Mouse (Mus musculus) layer of hippocampus, postnatal 36 days (tissue): ENCODE results near the gene Cd70. TPM values are rescaled to one million over a fixed set of nuclear protein-coding genes. Genes with fewer than 3 reads are reported as not detected.
"Not testable (repeated sequence)": the region's sequence is repeated elsewhere in the genome, so short reads cannot be mapped to it uniquely, and the experiment has no call there.

Experiments used
- DNase-seq, 2 experiments: peaks; one replicate each; pipeline ENCODE4 v3.0.0; 2022
- total RNA-seq, 2 experiments: library from RNA; stranded (reverse); gene quantifications; 2 replicates each; pipeline ENCODE4 v1.2.3; 2021

Cd70 gene
- total RNA-seq, 2 experiments from 2014 or later, result 0.57 TPM; not detected in 1

DNA sequence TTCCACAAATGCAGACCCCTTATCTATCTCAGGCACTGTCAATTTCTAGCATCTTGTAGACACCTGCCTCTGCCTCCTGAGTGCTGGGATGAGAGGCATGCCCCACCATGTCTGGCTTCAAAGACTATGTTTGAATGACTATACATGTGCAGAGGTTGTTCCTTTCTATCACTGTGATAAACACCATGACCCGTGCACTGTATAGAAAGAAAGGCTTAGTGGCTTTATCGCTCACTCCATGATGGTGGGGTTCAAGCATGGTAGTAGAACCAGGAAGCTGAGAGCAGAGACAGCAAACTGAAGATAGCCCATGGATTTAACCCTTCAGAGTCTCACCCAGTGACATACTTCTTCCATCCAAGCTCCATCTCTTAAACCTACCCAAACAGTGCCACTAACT is 14.9 kb downstream of the Cd70 start:
- DNase-seq, result no peak

DNA sequence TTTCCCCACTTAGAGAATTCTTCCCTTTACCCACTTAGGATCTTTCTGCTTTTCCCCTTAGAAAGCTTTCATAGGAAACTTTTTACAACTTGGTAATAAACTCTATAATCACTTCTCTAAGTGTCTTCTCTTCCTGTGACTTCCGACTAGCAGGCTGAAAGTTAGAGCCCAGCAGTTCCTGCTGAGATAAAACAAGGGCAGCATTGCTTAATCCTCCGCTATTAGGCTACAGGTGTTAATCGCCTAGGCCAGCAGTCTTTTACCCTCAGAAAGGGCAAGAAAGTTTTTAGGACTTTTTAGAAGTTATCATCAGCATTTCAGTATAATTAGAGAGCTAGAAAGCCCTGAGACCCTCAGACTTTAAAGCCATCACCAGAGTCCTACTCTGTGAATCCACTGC is 15.6 kb downstream of the Cd70 start:
- not testable (repeated sequence) for DNase-seq

DNA sequence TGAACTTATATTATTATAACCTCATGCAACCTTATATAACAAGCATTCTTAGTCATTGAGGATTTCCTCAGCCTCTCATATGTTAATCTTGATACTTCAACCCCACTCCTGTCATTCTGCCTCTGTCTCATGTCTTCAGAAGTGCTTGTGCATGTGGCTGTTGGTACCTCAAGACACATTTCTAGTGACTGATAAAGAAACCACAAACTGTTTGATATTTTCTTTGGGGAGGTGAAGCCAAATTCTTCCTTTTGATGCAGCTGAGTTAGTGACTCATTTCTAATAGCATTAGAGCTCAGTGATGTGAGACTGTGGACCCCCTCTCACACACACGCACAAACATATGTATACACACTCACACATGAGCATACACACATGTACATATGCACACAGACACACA is 17.8 kb downstream of the Cd70 start:
- DNase-seq, result no peak

DNA sequence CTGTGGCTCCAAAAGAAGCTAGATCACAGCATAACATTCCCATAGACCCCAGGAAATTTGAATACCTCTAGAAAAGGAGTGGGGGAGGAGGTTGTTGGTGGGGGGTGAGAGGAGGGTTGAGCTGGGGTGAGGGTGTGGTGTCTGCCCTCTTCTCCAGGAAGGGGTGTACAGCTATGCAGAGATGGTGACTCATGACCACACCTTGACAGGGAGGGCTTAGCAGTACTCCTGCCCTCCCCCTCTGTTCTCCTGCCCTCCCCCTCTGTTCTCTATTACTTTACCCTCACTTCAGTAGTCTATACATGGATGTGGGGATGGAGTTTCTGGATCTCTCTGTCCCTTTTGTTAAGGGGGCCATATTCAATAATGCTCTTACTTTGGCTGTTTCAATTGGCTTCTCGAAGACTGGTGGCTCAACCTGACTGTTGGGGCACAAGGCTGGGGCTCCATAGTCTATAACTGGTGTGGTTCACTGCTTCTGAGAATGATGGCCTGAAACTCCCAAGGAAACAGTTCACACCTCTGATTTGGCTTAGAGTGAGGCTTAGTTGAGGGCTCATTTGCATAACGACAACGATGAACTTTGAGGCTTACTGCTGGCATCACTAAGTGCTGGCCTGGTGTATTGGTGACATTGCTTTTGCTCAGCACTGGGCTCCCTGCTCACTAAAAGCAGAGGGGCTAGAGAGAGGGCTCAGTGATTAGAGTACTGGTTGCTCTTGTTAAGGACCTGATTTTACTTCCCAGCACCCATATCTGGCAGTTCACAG is 23.5 kb downstream of the Cd70 start:
- DNase-seq, result no peak

DNA sequence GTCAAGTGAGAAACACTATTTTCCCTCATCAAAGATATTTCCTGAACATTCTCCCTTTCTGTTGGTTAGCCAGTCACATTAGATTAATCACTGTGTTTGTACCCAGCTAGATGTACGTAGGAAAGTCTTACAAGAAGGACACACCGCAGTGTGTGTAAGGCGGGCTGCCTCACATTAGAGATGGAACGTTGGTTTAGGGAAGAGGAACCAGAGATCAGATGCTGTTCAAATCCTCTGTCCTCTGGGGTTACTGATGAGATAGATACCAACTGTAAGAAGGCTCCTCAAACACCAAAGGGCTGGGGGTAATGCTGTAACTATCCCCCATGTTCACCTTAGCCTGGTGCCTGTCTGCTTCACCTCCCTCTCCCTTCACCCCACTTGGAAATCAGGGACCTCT is 24.8 kb downstream of the Cd70 start:
- no peak for DNase-seq

DNA sequence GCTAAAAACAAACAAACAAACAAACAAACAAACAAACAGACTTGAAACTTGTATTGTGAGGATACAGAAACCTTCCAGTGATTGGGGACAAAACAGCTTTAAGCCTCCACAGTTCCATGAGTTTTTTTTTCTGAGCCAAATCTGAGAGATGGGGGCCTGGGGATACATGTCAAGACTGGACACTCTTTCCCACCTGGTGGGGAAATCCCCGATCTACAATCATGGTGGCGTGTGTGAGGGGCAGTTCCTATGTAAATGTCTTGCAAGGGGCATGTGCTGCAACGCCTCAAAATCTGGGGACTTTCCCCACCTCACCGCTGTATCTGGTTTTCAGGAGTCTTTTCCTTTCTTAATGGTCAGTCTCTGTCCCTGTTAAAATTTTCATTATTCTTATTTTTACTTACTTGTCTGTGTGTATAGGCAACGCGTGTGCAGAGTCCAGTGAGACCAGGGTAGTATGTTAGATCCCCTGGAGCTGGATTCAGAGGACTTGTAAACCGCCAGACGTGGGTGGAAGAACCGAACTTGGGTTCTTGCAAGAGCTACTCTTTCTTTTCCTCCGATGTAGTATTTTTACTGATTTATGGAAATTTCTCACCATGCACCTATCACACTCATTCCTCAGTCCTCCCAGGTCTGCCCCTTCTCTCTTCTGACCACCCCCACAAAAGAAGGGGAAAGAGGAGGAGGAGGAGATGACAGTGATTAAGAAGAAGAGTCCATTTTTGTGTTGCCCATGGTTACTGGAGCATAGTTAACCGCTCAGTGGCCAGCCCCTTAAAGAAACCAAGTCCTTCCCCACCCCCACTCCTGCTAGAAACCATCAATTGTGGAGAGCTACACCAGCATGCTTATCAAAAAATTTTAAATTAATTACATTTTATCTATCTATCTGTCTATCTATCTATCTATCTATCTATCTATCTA is 26.1 kb downstream of the Cd70 start:
- DNase-seq, result no peak

DNA sequence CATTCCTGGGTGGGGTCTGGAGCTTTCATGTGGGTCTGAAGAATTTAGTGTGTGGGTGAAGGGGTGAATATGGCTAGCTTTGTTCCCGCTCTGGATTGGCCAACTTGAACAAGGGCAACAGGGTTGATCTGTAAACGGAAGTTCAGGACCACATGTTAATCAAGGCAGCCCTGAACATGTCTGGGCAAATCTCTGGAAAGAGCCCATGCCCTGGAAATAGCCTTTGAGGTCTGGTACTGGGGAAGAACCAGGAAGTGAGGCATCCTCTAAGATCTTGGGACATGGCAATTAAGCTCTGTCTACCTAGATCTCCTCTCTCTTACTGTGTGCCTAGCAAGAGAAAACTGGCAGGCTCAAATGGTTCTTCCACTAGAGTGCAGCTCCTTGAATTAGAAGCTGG is 27.7 kb downstream of the Cd70 start:
- DNase-seq, result no peak

DNA sequence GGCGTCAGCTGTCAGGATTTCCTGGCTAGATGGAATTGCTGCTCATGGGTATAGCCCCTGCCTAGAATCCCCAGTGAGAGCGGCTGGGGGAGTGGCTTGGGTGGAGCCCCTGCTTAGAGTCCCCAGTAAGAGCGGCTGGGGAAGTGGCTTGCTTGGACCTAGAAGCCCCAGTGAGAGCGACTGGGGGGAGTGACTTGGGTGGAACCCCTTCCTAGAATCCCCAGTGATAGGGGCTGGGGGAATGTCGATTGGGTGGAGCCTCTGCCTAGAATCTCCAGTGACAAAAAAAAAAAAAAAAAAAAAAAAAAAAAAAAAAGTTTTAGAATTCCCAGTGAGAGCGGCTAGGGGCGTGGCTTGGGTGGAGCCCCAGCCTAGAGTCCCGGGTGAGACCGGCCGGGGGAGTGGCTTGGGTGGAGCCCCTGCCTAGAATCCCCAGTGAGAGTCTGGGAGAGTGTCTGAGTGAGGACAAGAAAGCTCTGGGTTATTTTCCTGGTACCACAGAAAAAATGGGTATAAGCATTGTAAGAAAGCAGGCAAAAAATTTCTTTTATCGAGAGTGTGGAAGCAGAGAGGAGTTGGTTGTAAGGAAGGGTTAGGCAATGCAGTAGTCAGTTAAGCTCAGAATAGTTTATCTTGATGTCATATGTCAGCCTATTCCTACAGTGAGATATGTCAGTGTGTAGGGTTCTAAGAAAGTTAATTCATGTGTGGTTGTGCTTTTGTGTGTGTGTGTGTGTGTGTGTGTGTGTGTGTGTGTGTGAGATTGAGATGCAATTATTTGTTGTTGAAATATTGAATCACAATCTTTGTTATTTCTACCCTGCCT is 30.8 kb downstream of the Cd70 start:
- no peak for DNase-seq

DNA sequence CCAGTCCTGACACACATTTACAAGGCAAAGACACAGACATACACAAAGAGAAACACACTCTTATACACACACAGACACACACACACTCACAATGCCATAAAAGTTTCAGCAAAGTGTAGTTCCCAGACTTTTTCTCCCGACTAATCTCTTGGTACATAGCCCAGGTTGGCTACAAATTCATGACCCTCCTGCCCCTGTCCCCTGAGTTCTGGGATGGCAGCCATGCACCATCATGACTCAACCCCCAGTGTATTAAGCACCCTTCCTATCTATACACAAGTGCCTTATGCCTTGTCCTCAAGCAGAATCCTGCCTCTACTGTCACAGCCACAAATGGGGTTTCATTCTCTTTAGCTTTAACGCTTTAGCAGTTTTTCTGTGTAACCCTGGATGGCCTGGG is 32.8 kb downstream of the Cd70 start:
- DNase-seq, result no peak

DNA sequence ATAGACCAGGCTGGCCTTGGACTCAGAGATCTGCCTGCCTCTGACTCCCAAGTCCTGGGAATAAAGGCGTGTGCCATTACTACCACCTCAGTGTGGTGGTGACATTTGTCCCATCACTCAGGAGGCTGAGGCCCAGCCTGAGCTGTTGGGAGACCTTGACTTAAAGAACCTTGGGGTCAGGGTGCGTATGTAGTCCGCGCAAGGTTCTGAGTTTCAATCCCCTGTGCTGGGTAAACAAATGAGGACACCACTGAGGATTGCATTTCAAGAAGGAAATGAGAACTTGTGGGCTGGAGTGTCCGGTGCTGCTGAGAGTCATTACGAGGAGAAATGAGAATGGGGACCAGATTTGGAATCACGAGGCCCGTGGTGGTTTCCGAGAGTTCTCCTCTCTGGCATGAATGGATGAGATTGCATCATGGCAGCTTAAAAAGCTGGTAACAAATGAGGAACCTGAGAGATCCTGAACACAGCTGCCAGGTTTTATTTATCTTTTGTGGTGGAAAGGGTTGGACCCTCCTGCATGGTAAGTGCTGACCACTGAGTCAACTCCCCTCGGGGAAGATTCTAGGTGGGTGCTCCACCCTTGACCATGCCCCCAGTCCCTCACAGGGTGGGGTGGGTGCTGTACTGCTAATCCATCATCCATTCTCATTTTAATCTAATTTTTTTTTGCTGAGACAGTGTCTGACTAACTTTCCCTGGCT is 36.7 kb downstream of the Cd70 start:
- no peak for DNase-seq

DNA sequence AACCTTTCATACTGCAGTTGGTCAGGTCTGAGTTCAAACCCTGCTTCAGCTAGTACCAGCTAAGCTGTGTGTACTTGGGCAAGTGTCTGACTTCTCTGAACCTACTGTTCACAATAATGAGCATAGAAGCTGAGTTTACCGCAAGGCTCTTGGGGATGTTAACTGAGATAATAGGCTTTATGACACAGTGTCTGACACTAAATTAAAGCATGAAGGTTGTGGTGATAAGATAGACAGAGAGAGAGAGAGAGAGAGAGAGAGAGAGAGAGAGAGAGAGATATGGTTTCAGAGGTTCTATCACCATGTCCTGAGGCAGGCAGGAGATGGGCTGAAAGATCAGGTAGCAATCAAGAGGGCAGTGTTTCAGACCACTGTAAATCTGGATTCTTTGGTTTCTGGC is 39.6 kb downstream of the Cd70 start:
- no peak for DNase-seq

DNA sequence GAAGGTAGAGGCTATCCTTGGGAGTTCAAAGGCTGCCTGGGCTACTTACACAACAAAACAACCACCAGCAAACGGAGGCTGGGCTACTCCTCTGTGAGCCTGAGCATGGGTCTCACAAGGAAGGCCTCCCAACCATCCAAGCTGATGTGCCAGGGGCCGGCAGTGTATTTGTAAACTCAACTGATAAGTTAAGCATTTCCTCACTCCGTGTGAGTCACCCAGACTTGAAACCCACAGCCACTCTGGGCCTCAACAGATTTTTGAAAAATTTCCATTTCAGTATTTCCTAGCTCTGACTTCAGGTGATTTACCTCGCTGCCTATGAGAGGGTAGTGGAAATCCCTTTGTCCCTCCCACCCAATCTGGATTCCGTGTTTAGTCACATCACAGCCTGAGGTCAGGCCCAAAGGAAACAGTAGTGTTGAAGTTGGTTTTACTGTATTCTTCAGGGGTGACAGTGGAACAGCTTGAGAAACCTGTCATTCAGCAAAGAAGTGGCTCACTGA is 40.9 kb downstream of the Cd70 start:
- DNase-seq, result no peak

DNA sequence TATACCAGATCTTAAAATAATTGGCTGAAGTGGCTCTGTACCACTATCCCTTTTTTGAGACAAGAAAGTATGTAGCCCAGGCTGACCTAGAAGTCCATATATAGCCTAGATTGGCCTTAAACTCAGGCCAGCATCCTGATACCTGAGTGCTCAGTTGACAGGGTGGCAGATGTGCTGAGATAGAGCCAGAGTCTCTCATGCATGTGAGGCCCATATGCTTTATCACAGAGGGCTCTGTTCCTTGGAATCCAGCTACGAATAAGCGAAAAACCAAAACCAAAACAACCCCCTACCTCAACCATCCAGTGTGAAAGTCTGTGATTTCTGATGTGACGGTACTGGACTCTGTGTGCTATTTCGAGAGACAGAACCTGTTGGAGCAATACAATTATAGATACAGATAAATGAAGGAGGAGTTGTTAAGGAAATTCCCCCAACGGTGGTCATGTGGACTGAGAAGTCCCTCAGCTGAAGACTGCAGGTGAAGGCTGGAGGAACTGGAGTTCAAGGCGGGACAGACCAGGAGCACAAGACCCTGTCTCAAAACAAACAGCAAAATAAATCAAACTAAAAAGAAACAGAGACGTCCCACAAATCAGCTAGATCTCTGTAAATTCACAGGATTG is 41.4 kb downstream of the Cd70 start:
- no peak for DNase-seq

DNA sequence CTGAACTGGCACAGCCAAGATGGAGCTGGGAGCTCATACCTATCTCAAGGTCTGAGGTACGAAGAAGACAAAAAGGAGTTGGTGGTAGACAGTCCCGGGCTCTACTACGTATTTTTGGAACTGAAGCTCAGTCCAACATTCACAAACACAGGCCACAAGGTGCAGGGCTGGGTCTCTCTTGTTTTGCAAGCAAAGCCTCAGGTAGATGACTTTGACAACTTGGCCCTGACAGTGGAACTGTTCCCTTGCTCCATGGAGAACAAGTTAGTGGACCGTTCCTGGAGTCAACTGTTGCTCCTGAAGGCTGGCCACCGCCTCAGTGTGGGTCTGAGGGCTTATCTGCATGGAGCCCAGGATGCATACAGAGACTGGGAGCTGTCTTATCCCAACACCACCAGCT is 42.5 kb downstream of the Cd70 start:
- no peak for DNase-seq

DNA sequence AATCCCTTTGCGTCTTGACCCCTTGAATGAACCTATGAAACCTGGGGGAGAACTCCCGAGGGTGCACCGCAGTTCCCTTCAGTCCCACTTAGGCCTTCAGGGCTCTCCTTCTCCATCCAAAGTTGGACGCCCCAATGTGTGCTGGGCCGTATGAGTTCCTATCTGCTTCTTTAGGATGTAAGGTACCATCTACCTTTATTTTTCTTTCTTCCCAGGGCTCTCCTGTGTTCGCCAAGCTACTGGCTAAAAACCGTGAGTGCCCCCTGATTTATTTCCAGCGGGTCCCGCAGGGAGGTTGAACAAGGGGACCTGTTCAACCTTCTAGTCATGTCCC is 43.6 kb downstream of the Cd70 start:
- no peak for DNase-seq

DNA sequence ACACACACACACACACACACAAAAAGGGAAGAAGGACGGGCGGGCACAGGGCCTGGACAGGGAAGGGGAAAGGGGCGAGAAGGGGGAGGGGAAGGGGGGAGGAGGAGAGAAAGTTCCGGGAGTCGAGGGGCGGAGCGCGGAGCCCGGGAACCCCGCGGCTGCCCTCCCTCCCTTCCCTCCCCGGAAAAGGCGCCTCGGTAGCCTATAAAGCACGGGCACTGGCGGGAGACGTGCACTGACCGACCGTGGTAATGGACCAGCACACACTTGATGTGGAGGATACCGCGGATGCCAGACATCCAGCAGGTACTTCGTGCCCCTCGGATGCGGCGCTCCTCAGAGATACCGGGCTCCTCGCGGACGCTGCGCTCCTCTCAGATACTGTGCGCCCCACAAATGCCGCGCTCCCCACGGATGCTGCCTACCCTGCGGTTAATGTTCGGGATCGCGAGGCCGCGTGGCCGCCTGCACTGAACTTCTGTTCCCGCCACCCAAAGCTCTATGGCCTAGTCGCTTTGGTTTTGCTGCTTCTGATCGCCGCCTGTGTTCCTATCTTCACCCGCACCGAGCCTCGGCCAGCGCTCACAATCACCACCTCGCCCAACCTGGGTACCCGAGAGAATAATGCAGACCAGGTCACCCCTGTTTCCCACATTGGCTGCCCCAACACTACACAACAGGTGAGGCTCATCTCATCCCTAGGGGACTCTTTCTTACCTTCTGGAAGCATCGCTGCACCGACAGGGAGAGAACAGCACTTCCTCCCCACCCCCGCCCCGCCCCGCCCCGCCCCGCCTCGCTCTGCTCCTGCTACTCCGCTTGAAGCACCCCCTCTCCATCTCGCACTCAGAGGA is 44.2 kb downstream of the Cd70 start, which contains the start of gene Tnfsf9:
Gene Tnfsf9 (plus strand): TSS at position 145 of the 854 bp plus-strand sequence.
- peak in 1 of 2 experiments; percentile 23 for DNase-seq

DNA sequence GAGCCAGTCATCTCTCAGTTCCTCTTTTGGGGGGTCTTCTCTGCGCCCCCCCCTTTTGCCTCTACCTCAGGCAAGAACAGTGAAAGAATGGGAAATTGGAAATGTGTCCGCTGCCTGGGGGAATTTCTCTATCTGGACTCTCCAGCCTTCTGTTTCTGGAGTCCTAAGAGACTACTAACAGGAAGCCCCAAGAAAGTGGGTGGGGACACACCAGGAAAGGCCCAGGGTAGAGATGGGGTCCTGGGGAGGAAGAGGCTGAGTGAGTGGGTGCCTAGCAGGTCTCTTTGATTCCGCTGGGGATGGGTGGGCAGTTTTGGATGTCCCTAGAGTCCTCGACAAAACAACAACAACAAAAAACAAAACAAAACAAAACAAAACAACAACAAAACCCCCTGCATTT is 45.1 kb downstream of the Cd70 start:
- no peak for DNase-seq

DNA sequence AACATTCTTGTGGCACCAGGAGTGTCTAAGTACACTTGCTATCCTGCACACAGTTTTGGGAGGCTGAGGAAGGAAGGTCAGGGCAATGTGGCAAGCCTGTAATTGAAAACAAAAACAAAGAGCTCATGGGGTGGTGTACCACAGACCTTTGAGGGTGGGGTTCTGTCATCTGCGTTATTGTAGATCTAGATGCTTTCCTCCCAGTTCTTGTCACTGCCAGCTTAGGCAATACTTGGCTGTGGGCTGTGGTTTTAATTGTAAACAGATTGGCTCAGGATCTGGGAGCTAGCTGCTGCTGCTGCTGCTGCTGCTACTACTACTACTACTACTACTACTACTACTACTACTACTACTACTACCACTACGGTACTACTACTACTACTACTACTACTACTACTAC is 47.3 kb downstream of the Cd70 start:
- DNase-seq, result no peak

DNA sequence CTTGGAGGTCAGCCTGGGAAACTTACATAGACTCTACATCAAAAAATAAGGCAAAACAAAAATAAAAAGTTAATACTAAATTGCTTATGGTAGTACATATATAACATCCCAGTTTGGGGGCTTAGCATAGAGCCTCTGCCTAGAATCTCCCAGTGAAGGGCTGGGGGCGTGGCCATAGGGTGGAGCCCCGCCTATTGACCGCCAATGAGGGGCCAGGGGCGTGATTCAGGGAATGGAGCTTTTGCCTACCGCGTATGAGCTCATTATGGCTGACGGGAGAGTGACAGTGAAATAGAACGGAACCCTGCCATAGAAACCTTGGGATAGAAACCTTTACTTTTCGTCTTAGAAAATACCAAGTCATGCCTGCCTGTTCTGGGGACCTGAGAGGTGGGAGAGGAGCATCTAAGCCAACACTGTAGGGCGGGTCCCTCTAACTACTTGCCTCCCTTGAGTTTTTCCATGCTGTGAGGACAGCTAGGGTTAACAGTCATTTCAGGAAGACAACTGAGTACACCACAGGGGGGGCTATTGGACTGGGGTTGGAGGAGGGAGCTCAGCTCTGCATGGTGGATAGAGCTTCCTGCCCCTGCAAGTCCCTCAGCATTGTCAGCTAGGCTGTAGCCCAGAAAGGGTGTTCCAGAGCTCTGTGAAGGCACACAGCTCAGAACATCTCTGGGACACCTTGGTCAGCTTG is 49.8 kb downstream of the Cd70 start:
- DNase-seq, result no peak

DNA sequence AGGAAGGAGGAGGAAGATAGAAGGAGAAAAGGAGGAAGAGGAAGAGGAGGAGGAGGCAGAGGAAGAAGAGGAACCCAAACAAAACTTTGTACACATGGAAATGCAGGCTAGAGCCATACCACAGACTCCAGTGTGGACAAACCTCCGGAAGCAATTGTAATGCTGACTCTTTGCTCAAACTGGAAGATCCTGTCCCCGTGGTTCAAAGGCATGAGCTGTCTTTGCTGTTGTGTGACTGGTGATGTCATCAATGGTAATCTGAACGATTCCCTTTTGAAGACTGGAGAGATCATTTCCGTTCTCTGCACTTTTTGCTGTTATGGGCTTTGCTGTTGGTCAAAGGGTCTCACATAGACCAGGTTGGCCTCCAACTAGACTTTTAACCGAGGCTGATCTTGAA is 51.3 kb downstream of the Cd70 start:
- no peak for DNase-seq
